33 mouse cellular contexts compared by ENCODE assay signal in the genomic region with DNA sequence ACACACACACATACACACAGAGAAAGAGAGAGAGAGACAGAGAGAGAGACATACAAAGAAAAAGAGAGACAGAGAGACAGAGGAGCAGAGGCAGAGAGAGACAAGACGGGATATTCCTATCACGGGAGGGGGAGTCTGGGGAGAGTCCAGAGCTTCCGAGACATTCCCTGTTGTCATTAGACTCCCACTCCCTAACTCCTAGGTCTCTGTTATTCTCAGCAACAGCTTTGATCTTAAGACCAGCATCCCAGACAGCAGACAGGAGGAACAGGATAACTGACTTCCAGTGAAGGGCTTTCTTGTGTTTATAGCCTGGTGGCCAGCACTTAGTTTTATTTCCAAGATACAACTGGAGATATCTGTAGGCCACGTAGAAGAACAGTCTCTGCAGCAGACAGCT.
"Had no signal": no experiment of that assay in that cellular context is flagged by ENCODE, and none has a peak within 500 bp of the region (broad histone marks: within the 10 kb centered on the region; RNA-seq: fewer than 3 reads in every experiment).

No protein-coding gene starts in this region.

- DNase-seq: left cerebral cortex, postnatal 4 days; liver; liver, embryonic 13.5 days; liver, postnatal 0 days; lung, adult 18-20 months; lung, adult 2 months; lung, embryonic 14.5 days; lung, postnatal 10 days; lung, postnatal 14 days; lung, postnatal 36 days; lung, postnatal 4 days; midbrain, embryonic 14.5 days had no signal

- ATAC-seq: liver, embryonic 12.5 days; liver, postnatal 0 days; lung, postnatal 0 days; midbrain, embryonic 13.5 days; midbrain, embryonic 15.5 days; midbrain, embryonic 16.5 days had no signal

- H3K4me2 ChIP-seq: limb, embryonic 12.5 days; limb, embryonic 13.5 days; limb, embryonic 15.5 days; liver, embryonic 11.5 days; liver, embryonic 12.5 days; liver, embryonic 13.5 days; liver, embryonic 15.5 days; lung, embryonic 14.5 days; lung, embryonic 15.5 days; midbrain, embryonic 11.5 days; midbrain, embryonic 12.5 days; midbrain, embryonic 13.5 days; midbrain, embryonic 15.5 days; neural tube, embryonic 12.5 days; neural tube, embryonic 13.5 days had no signal

- H3K4me3 ChIP-seq: limb, embryonic 10.5 days; limb, embryonic 12.5 days; limb, embryonic 13.5 days; limb, embryonic 15.5 days; liver, embryonic 12.5 days; liver, embryonic 13.5 days; liver, embryonic 15.5 days; lung, embryonic 15.5 days; megakaryocyte, embryonic 14.5 days; midbrain, embryonic 10.5 days; midbrain, embryonic 12.5 days; midbrain, embryonic 13.5 days; midbrain, embryonic 15.5 days; myocyte; neural tube, embryonic 12.5 days; neural tube, embryonic 13.5 days had no signal

- H3K36me3 ChIP-seq: limb, embryonic 10.5 days; limb, embryonic 12.5 days; limb, embryonic 13.5 days; limb, embryonic 15.5 days; liver, embryonic 12.5 days; liver, embryonic 13.5 days; liver, embryonic 15.5 days; lung, embryonic 15.5 days; midbrain, embryonic 10.5 days; midbrain, embryonic 12.5 days; midbrain, embryonic 13.5 days; midbrain, embryonic 15.5 days; neural tube, embryonic 12.5 days; neural tube, embryonic 13.5 days had no signal

- H3K9me3 ChIP-seq: limb, embryonic 10.5 days; limb, embryonic 12.5 days; limb, embryonic 13.5 days; limb, embryonic 15.5 days; liver, embryonic 12.5 days; liver, embryonic 13.5 days; liver, embryonic 15.5 days; lung, embryonic 15.5 days; megakaryocyte, embryonic 14.5 days; midbrain, embryonic 10.5 days; midbrain, embryonic 12.5 days; midbrain, embryonic 13.5 days; midbrain, embryonic 15.5 days; neural tube, embryonic 12.5 days; neural tube, embryonic 13.5 days had no signal

- H3K27ac ChIP-seq: limb, embryonic 10.5 days; limb, embryonic 12.5 days; limb, embryonic 13.5 days; limb, embryonic 15.5 days; liver, embryonic 12.5 days; liver, embryonic 13.5 days; liver, embryonic 14.5 days; liver, embryonic 15.5 days; lung, embryonic 15.5 days; macrophage; midbrain, embryonic 10.5 days; midbrain, embryonic 12.5 days; midbrain, embryonic 13.5 days; midbrain, embryonic 15.5 days; neural tube, embryonic 12.5 days; neural tube, embryonic 13.5 days had no signal

- H3K4me1 ChIP-seq: limb, embryonic 10.5 days; limb, embryonic 15.5 days; liver, embryonic 12.5 days; liver, embryonic 13.5 days; liver, embryonic 15.5 days; lung, embryonic 15.5 days; megakaryocyte, embryonic 14.5 days; midbrain, embryonic 10.5 days; midbrain, embryonic 12.5 days; midbrain, embryonic 13.5 days; midbrain, embryonic 15.5 days; neural tube, embryonic 12.5 days; neural tube, embryonic 13.5 days had no signal

- H3K27me3 ChIP-seq: limb, embryonic 12.5 days; limb, embryonic 13.5 days; limb, embryonic 15.5 days; liver, embryonic 15.5 days; lung, embryonic 15.5 days; midbrain, embryonic 12.5 days; midbrain, embryonic 13.5 days; midbrain, embryonic 15.5 days; neural tube, embryonic 12.5 days; neural tube, embryonic 13.5 days had no signal

- H3K9ac ChIP-seq: limb, embryonic 12.5 days; limb, embryonic 13.5 days; limb, embryonic 15.5 days; liver, embryonic 12.5 days; liver, embryonic 13.5 days; liver, embryonic 14.5 days; liver, embryonic 15.5 days; liver, postnatal 0 days; lung, embryonic 14.5 days; lung, embryonic 15.5 days; midbrain, embryonic 12.5 days; midbrain, embryonic 13.5 days; midbrain, embryonic 15.5 days; neural tube, embryonic 12.5 days; neural tube, embryonic 13.5 days had no signal
